ENCODE assay signal across 19 mouse cellular contexts in the genomic region with DNA sequence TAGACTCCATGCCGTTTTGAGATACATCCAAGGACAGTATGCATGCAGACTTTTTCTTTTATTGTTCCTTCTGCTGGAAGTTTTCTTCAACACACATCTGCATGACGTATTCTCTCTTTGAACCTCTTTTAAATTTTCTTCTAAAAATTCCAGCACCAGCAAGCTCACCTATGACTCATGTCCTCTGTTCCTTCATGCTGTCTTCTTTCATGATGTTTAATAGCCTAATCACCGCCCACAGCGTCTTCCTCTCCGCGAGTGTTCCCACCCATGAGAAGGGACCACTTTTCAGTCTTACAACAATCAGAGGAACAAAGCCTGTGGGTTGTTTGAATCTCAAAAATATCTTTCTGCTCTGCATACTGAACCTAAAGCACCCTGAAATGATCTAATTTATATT.
A peak's percentile ranks its signal among the peaks of the same experiment; 100 is the strongest.
DNase-seq lines count a peak whose midpoint lies in the region; TF ChIP-seq lines count a peak whose summit lies in the region.
"Had no signal": no experiment of that assay in that cellular context is flagged by ENCODE, and none has a peak within 500 bp of the region (broad histone marks: within the 10 kb centered on the region; RNA-seq: fewer than 3 reads in every experiment).

No protein-coding gene starts in this region.

- intact Hi-C loops in left cerebral cortex, adult 2 months (cut with DNase I): no loop called here

- no peak overlapping the region for H3K4me3 ChIP-seq in left cerebral cortex, adult 2 months

- TF ChIP-seq CTCF in left cerebral cortex, adult 2 months (IDR thresholded peaks at IDR 0.05): no peak

- H3K27ac ChIP-seq in left cerebral cortex, adult 2 months: no peak overlapping the region

- DNase-seq in left cerebral cortex, adult 11 months (ENCODE audit: low spot score): peak; percentile 15
- DNase-seq in left cerebral cortex, adult 2 months (ENCODE audit: extremely low spot score in 1 of 2, low spot score in 2 of 2): no peak
- peak; percentile 13 for DNase-seq in right cerebral cortex, adult 18-20 months
- no peak for DNase-seq in right cerebral cortex, postnatal 4 days
- peak; percentile 4 for DNase-seq in 416B (ENCODE audit: low read depth)
- peak; percentile 73 for DNase-seq in brain, adult 2 months (ENCODE audit: low read depth, low spot score)
- no peak for DNase-seq in spleen, postnatal 4 days (ENCODE audit: low spot score in 2 of 2)
- no peak for DNase-seq in cerebellum, adult 11 months
- DNase-seq: adrenal gland, adult 2 months; adrenal gland, adult 8-10 months; adrenal gland, postnatal 10 days; adrenal gland, postnatal 14 days; adrenal gland, postnatal 25 days; adrenal gland, postnatal 36 days; B cell, adult 2 months; cerebellum, adult 11-12 months; cerebellum, adult 18-20 months; cerebellum, adult 2 months; cerebellum, adult 8-10 months had no signal

Comparison
In these comparisons a context has a peak if more than half of its experiments do, and no peak if none do; other contexts are left out.
1. DNase-seq: peak in left cerebral cortex, adult 11 months (single experiment), right cerebral cortex, adult 18-20 months (single experiment), 416B (single experiment) and brain, adult 2 months (single experiment); none in left cerebral cortex, adult 2 months (0 of 2), right cerebral cortex, postnatal 4 days (single experiment), spleen, postnatal 4 days (0 of 2) and cerebellum, adult 11 months (single experiment).